Mouse (Mus musculus): ENCODE data around the gene Rbm25. TPM values are rescaled to one million over a fixed set of nuclear protein-coding genes. Genes with fewer than 3 reads are reported as not detected.

Gene Rbm25
- polyA plus RNA-seq, 1 experiment, result 17.6 TPM

DNA sequence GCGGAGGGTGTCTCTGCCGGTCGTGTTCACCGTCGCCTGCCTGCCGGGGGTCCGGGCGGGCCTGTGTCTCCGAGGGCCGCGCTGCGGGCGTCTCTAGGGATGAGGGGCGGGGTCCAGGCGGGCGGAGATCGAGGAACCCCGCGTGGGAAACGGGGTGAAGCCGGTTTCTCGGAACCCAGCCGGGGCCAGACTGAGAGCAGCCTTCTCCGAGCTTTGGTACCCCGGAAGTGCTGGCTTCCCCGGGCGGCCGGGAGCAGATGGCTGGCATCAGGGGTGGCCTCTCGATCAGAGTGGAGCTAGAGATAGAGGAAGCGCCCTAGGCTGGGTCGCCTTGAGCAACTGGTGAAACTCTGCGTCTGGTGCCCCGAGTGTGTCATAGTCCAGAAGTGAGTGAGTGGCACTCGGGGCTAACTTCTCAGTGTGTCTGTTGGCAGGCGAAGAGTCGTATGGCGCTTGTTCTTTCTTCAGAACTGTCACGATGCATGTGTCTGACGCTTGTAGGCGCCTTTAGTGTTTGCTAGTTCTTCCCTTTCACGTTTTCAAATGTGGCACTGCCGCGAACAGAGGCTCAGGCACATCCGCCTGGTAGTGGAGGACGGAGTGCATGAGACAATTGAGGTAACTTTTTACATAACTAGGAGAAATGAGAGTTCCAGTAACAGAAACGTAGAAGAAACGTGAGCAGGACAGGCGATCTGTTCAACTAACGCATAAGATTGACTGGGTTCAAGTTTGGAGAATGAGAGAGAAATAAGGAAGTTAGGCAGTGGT, 57.5 kb downstream of the Rbm25 start:
- peaks cover 46% of the 10 kb centered on the region for H3K79me2 ChIP-seq (ENCODE audit: control insufficient read depth, insufficient read depth)
- peak overlapping the region; percentile 60 for H3K4me3 ChIP-seq
- peak overlapping the region; percentile 98 for H3K4me2 ChIP-seq (ENCODE audit: low read depth)
- TF ChIP-seq MYOG (IDR thresholded peaks at IDR 0.05; ENCODE audit: control insufficient read depth in 1 of 3, insufficient read depth in 1 of 3, insufficient read length in 2 of 3, low read depth in 2 of 3), result no peak
- peak overlapping the region; percentile 46 for H3ac ChIP-seq (ENCODE audit: control insufficient read depth, insufficient read length)
- H3K27me3 ChIP-seq (ENCODE audit: control insufficient read depth, insufficient read depth, insufficient read length), result no peaks in the 10 kb centered on the region
- H3K36me3 ChIP-seq (ENCODE audit: control insufficient read depth, insufficient read depth), result peaks cover 9% of the 10 kb centered on the region

DNA sequence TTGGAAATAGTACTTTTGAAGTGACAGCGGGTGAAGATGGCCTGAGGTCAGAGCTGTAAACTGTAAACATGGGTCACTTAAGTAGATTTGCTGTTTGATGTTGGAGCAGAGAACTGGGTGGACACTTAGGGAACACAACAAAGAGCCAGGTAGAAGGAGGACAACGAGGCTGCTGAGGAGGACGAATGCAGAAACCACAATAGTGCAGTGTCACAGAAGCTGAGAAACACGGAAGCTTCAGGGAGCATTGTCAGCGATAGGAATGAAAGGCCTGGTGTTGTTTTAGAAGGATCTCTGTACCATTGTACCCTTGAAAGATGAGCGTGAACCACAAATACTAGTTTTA, 58.0 kb downstream of the Rbm25 start:
- peak overlapping the region; percentile 46 for H3ac ChIP-seq (ENCODE audit: control insufficient read depth, insufficient read length)
- H3K27me3 ChIP-seq (ENCODE audit: control insufficient read depth, insufficient read depth, insufficient read length), result no peaks in the 10 kb centered on the region
- H3K4me3 ChIP-seq, result peak overlapping the region; percentile 60
- TF ChIP-seq MYOD1 (IDR thresholded peaks at IDR 0.05; ENCODE audit: control insufficient read depth in 1 of 3, insufficient read length in 2 of 3, low read depth in 2 of 3) (no peak), POLR2A (IDR thresholded peaks at IDR 0.05; ENCODE audit: insufficient read length, low read depth) (no peak), REST (IDR thresholded peaks at IDR 0.05; ENCODE audit: insufficient read depth, insufficient read length) (no peak), TCF12 (IDR thresholded peaks at IDR 0.05; ENCODE audit: insufficient read depth, poor library complexity, severe bottlenecking) (no peak), CEBPB (IDR thresholded peaks at IDR 0.05; ENCODE audit: insufficient read depth, poor library complexity, severe bottlenecking) (no peak), POLR2AphosphoS2 (IDR thresholded peaks at IDR 0.05; ENCODE audit: insufficient read length, low read depth) (no peak), USF1 (IDR thresholded peaks at IDR 0.05; ENCODE audit: low read depth) (no peak)
- H3K79me2 ChIP-seq (ENCODE audit: control insufficient read depth, insufficient read depth), result peaks cover 51% of the 10 kb centered on the region
- peak overlapping the region; percentile 98 for H3K4me2 ChIP-seq (ENCODE audit: low read depth)
- peaks cover 5% of the 10 kb centered on the region for H3K36me3 ChIP-seq (ENCODE audit: control insufficient read depth, insufficient read depth)

DNA sequence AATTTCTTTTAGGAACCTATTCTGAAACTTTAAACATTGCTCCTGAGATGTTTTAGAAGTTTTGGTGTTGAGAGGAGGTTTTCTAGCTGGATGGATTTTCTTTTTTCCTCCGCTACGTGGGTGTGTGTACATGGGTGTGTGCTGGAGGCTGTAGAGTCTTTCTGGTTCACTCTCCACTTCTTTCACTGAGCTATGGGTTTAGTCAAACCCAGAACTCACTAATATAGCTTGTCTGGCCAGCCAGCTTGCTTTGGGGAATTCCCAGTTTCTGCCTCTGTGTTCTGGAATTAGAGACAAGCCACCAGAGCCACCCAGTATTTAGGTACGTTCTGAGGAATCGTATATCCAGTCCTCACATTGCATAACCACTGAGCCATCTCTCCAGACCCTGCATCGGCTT, 63.0 kb downstream of the Rbm25 start:
- no peak overlapping the region for H3K4me3 ChIP-seq
- no peaks in the 10 kb centered on the region for H3K27me3 ChIP-seq (ENCODE audit: control insufficient read depth, insufficient read depth, insufficient read length)
- H3K79me2 ChIP-seq (ENCODE audit: control insufficient read depth, insufficient read depth), result peaks cover 94% of the 10 kb centered on the region
- TF ChIP-seq TCF12 (IDR thresholded peaks at IDR 0.05; ENCODE audit: insufficient read depth, poor library complexity, severe bottlenecking), result no peak
- TF ChIP-seq MYOD1 (IDR thresholded peaks at IDR 0.05; ENCODE audit: control insufficient read depth in 1 of 3, insufficient read length in 2 of 3, low read depth in 2 of 3), result no peak
- TF ChIP-seq POLR2AphosphoS2 (IDR thresholded peaks at IDR 0.05; ENCODE audit: insufficient read length, low read depth), result no peak
- no peak for TF ChIP-seq MAX (IDR thresholded peaks at IDR 0.05; ENCODE audit: low read depth)
- no peak for TF ChIP-seq SRF (IDR thresholded peaks at IDR 0.05; ENCODE audit: control insufficient read depth, insufficient read length, low read depth)
- TF ChIP-seq USF1 (IDR thresholded peaks at IDR 0.05; ENCODE audit: low read depth), result no peak
- no peak for TF ChIP-seq CEBPB (IDR thresholded peaks at IDR 0.05; ENCODE audit: insufficient read depth, poor library complexity, severe bottlenecking)
- TF ChIP-seq TCF3 (IDR thresholded peaks at IDR 0.05; ENCODE audit: insufficient read length, low read depth), result no peak
- TF ChIP-seq POLR2A (IDR thresholded peaks at IDR 0.05; ENCODE audit: insufficient read length, low read depth), result no peak
- no peak for TF ChIP-seq E2F4 (IDR thresholded peaks at IDR 0.05; ENCODE audit: insufficient read depth)
- no peak for TF ChIP-seq REST (IDR thresholded peaks at IDR 0.05; ENCODE audit: insufficient read depth, insufficient read length)
- TF ChIP-seq MYOG (IDR thresholded peaks at IDR 0.05; ENCODE audit: control insufficient read depth in 1 of 3, insufficient read depth in 1 of 3, insufficient read length in 2 of 3, low read depth in 2 of 3), result no peak
- H3K36me3 ChIP-seq (ENCODE audit: control insufficient read depth, insufficient read depth), result no peaks in the 10 kb centered on the region
- no peak overlapping the region for H3K4me2 ChIP-seq (ENCODE audit: low read depth)
- no peak overlapping the region for H3ac ChIP-seq (ENCODE audit: control insufficient read depth, insufficient read length)

DNA sequence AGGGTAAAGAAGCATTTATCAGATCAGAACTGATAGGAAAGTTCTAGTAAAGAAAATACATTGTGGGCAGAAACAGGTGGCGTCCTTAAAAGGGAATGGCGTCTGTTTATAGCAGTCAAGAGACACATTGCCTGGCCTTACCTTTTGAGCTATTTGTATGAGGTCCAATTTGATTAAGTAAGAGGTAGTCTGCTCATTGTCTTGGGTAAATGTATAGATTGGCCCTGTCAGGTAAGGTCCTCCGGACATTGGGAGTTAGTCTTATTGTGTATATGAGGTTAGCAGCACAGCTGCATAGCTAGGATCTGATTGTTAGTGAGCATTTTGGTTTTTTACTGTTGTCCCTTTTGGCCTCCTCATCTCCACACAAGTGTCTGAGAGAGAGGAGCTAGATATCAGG, 63.6 kb downstream of the Rbm25 start:
- H3K79me2 ChIP-seq (ENCODE audit: control insufficient read depth, insufficient read depth), result peaks cover 87% of the 10 kb centered on the region
- no peak overlapping the region for H3K4me3 ChIP-seq
- H3K36me3 ChIP-seq (ENCODE audit: control insufficient read depth, insufficient read depth), result peaks cover 2% of the 10 kb centered on the region
- no peaks in the 10 kb centered on the region for H3K27me3 ChIP-seq (ENCODE audit: control insufficient read depth, insufficient read depth, insufficient read length)
- TF ChIP-seq TCF12 (IDR thresholded peaks at IDR 0.05; ENCODE audit: insufficient read depth, poor library complexity, severe bottlenecking) (no peak), CEBPB (IDR thresholded peaks at IDR 0.05; ENCODE audit: insufficient read depth, poor library complexity, severe bottlenecking) (no peak), TCF3 (IDR thresholded peaks at IDR 0.05; ENCODE audit: insufficient read length, low read depth) (no peak), REST (IDR thresholded peaks at IDR 0.05; ENCODE audit: insufficient read depth, insufficient read length) (no peak), POLR2A (IDR thresholded peaks at IDR 0.05; ENCODE audit: insufficient read length, low read depth) (no peak), POLR2AphosphoS2 (IDR thresholded peaks at IDR 0.05; ENCODE audit: insufficient read length, low read depth) (no peak)
- H3ac ChIP-seq (ENCODE audit: control insufficient read depth, insufficient read length), result no peak overlapping the region
- H3K4me2 ChIP-seq (ENCODE audit: low read depth), result no peak overlapping the region

DNA sequence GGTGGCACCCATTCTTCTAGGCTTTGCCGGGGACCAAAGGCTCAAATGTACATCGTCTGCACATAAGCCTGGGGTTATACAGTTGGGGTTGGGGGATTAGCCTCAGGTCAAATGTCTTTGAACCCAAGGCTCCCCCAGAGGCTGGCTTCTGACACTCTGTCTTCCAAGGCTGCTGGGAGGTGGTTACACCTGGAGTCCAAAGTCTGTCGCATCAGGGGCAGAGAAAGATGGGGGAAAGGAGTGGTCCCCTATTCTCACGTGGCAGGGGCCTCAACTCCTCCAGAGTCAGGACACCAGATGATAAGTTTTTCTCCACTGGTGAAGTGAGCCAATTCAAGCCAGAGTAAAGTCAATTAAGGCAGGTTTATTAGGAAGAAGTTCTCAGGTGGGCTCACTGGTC, 67.6 kb downstream of the Rbm25 start:
- Histone ChIP-seq H3K27me3 (ENCODE audit: control insufficient read depth, insufficient read depth, insufficient read length) (no peaks in the 10 kb centered on the region), H3K4me3 (no peak overlapping the region), H3ac (ENCODE audit: control insufficient read depth, insufficient read length) (no peak overlapping the region), H3K4me2 (ENCODE audit: low read depth) (no peak overlapping the region), H3K36me3 (ENCODE audit: control insufficient read depth, insufficient read depth) (peaks cover 6% of the 10 kb centered on the region), H3K79me2 (ENCODE audit: control insufficient read depth, insufficient read depth) (peaks cover 49% of the 10 kb centered on the region)
- no peak for TF ChIP-seq MYOD1 (IDR thresholded peaks at IDR 0.05; ENCODE audit: control insufficient read depth in 1 of 3, insufficient read length in 2 of 3, low read depth in 2 of 3)
- TF ChIP-seq TCF3 (IDR thresholded peaks at IDR 0.05; ENCODE audit: insufficient read length, low read depth), result no peak
- no peak for TF ChIP-seq CEBPB (IDR thresholded peaks at IDR 0.05; ENCODE audit: insufficient read depth, poor library complexity, severe bottlenecking)
- no peak for TF ChIP-seq MAX (IDR thresholded peaks at IDR 0.05; ENCODE audit: low read depth)
- no peak for TF ChIP-seq POLR2AphosphoS2 (IDR thresholded peaks at IDR 0.05; ENCODE audit: insufficient read length, low read depth)

Measured in myocyte (in vitro differentiated cells).